Mouse (Mus musculus) liver (tissue): ENCODE data around the gene A130010J15Rik.

ENCODE experiments used
- DNase-seq: peaks from one replicate; pipeline ENCODE4 v3.0.0-alpha.2; 2020; ENCODE audit warnings: mixed read lengths

Gene A130010J15Rik

DNA sequence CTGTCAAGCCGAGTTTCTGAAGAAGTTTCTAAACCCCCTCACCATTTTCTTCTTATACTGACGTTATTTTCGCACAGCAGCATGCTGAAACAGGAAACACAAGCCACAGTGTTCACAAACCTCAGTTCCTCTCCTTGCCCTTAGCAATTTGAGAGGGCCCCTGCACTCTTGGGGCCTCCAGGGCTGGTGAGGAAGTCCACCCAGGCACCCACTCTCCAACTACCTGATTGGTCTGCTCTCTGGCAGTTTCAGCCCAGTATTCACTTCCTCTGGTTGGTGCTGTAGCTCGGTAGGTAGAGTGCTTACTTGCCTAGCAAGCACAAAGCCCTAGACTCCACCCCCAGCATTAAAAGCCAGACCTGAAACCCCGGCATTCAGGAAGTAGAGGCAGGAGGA lies 33.5 kb downstream of the A130010J15Rik start, which contains the start of gene Traf3ip3:
Gene Traf3ip3, minus strand, starts transcription at position 321 of the 396 bp plus-strand sequence.
- peak; percentile 50 for DNase-seq

DNA sequence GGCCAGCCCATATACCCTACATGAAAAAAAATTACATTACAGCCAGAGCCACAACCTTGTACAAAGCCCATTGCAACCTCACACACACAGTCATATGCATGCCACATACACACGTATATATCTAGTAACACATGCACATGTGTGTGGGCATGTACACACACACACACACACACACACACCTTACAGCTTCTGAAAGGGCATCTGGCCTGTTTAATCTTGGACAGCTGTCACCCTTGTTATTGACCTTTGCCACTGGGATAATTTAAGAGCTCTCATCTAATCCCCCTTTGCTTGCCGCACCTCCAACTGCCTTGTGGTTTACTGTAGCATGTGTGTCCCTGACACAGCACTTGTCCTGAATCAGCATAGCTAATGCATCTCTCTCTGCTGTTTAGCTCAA lies 36.0 kb downstream of the A130010J15Rik start:
- no peak for DNase-seq

- no peak for DNase-seq
Measured at GRCm38 (mm10) chr1:193205431-193205830, 37.6 kb downstream of the A130010J15Rik start.

DNA sequence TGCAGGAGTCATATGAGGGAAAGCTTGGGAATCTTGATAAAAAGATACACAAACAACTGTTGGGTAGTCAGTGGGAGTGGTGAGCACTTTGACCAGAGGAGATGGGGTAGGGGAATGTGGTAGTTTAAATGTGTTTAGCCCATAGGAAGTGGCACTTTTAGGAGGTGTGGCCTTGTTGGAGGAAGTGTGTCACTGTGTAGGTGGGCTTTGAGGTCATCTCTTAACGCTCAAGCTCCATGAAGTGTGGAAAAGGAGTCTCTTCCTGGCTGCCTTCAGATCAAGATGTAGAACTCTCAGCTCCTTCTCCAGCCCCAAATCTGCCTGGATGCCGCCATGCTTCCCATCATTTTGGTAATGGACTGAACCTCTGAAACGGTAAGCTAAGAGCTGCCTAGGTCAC lies 39.7 kb downstream of the A130010J15Rik start, which contains the start of gene Lamb3:
Gene Lamb3, plus strand, starts transcription at position 197 of the 400 bp plus-strand sequence.
- DNase-seq, result no peak

DNA sequence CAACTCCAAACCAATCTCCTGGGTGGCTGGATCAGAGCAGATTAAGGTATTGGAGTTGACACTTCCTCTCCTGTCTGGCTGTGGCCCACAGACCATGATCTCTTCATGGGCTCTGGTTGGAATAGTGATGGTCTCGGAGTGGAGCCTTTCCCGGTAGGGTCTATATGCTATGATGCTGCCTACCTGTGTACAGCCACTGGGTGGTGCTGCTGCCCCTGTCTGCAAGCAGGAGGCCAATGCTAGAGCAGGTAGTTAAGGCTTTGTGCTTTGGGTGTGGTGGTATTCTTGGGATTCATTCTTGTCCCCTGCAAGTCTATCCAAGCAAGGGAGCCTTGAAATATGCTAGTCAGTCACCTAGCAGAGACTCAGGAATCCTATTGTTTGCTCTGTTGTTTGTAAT lies 40.3 kb downstream of the A130010J15Rik start:
- peak; percentile 53 for DNase-seq

DNA sequence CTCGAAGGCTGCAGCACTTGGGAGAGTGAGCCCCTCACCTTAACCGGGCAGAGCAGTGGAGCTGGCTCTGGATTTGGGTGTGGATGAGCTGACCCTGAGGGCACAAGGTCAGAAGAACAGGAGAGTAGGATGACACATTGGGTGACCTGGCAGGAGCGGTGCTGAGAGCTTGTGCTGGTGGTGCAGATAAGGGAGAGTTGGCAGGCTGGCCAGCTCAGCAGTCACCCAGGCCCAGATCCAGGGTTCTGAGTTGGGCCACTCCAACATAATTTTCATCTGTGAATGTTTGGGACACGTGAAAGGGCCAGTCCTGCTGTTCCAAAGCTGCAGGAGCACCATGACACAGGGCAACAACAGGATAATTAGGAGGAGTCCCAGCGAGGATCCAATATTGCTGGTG lies 43.5 kb downstream of the A130010J15Rik start:
- no peak for DNase-seq

GRCm38 (mm10) chr1:193214053-193214452 lies 46.2 kb downstream of the A130010J15Rik start:
- no peak for DNase-seq

- DNase-seq, result no peak
Measured at GRCm38 (mm10) chr1:193216000-193216399, 48.2 kb downstream of the A130010J15Rik start.

GRCm38 (mm10) chr1:193220408-193220807 lies 52.6 kb downstream of the A130010J15Rik start:
- DNase-seq, result no peak

DNA sequence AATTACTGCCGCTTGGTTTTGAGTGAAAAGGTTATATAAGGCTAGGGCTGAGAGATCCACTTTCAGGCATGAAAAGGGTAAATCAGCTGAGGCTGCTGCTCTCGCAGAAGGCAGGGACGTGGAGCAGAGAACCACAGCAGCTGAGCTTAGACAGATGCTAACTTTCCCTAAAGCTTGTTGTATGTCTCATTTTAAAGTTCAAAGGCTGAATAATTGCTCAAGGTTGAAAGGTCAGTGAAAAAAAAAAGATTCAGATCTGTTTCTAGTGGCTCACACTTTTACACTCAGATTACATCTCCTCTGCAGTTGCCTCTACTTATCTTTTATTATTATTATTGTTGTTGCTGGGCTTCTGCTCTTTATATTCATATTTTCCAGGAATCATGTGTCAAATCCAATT lies 57.7 kb downstream of the A130010J15Rik start:
- DNase-seq, result no peak

- DNase-seq, result no peak
Measured at GRCm38 (mm10) chr1:193226114-193226513, 58.3 kb downstream of the A130010J15Rik start.

- no peak for DNase-seq
Measured at GRCm38 (mm10) chr1:193226724-193227522, 59.1 kb downstream of the A130010J15Rik start.
